Mouse (Mus musculus) intestine, embryonic 16.5 days (tissue): ENCODE data around the gene Rbck1. TPM values are rescaled to one million over a fixed set of nuclear protein-coding genes. Genes with fewer than 3 reads are reported as not detected.

Source experiments
- ATAC-seq: fragments of 200-750 bp; cut with Nextera tagmentation; 2 replicates; pipeline ENCODE4 v1.8.0; 2017; ENCODE audit warnings: moderate TSS enrichment, moderate library complexity
- H3K27ac ChIP-seq: fragments of 300-500 bp; sonication (generic); 2 replicates; pipeline ENCODE4 v1.5.1; 2014; ENCODE audit warnings: mild to moderate bottlenecking, low read length
- H3K27me3 ChIP-seq: fragments of 300-500 bp; sonication (generic); replicated peaks from 2 replicates; pipeline ENCODE4 v1.6.1; 2014; ENCODE audit warnings: low read length, control low read depth, mixed read lengths; ENCODE audit not compliant: control insufficient read depth, insufficient read depth
- H3K36me3 ChIP-seq: fragments of 300-500 bp; sonication (generic); 2 replicates; pipeline ENCODE4 v1.6.1; 2014; ENCODE audit warnings: low read length, control low read depth; ENCODE audit not compliant: control insufficient read depth, insufficient read depth
- H3K4me1 ChIP-seq: fragments of 300-500 bp; sonication (generic); 2 replicates; pipeline ENCODE4 v1.6.1; 2014; ENCODE audit warnings: low read length, control low read depth, mixed read lengths; ENCODE audit not compliant: control insufficient read depth, insufficient read depth
- H3K4me2 ChIP-seq: fragments of 300-500 bp; sonication (generic); 2 replicates; pipeline ENCODE4 v1.6.1; 2014; ENCODE audit warnings: low read depth, low read length, control low read depth
- H3K4me3 ChIP-seq: fragments of 300-500 bp; sonication (generic); 2 replicates; pipeline ENCODE4 v1.5.1; 2014; ENCODE audit warnings: mild to moderate bottlenecking, low read length
- H3K9ac ChIP-seq: fragments of 300-500 bp; sonication (generic); 2 replicates; pipeline ENCODE4 v1.6.1; 2014; ENCODE audit warnings: low read depth, low read length
- H3K9me3 ChIP-seq: fragments of 300-500 bp; sonication (generic); 2 replicates; pipeline ENCODE4 v1.6.1; 2016; ENCODE audit warnings: low read length, control low read depth; ENCODE audit not compliant: control insufficient read depth
- WGBS: fragments of 180-500 bp; shearing (Covaris S2); extraction: QIAGEN DNeasy Blood & Tissue Kit; methylation state at CpG from one replicate; pipeline ENCODE4 v1.1.7; 2014; 5-methylcytosine and 5-hydroxymethylcytosine counted together
- polyA plus RNA-seq: library from polyadenylated mRNA; unstranded; fragments of >200 nt; fragmentation: Nextera tagmentation; extraction: Ambion mirVana; gene quantifications from 2 replicates; pipeline ENCODE4 v1.2.1, GENCODE M21; 2015

Rbck1 gene
- polyA plus RNA-seq, 1 experiment from 2014 or later: 82.5 TPM

GRCm38 (mm10) chr2:152322198-152322597, 10.3 kb downstream of the Rbck1 start:
- Histone ChIP-seq H3K4me2 (no peak overlapping the region), H3K4me1 (no peaks in the 10 kb centered on the region), H3K9ac (no peak overlapping the region), H3K4me3 (no peak overlapping the region), H3K9me3 (no peaks in the 10 kb centered on the region), H3K27me3 (no peaks in the 10 kb centered on the region), H3K27ac (no peak overlapping the region), H3K36me3 (peaks cover 34% of the 10 kb centered on the region)
- WGBS: 94% methylated on average over 5 of the region's 6 CpGs
- ATAC-seq: no peak

GRCm38 (mm10) chr2:152321558-152321957, 10.9 kb downstream of the Rbck1 start:
- Histone ChIP-seq H3K27ac (no peak overlapping the region), H3K9me3 (no peaks in the 10 kb centered on the region), H3K27me3 (no peaks in the 10 kb centered on the region), H3K9ac (no peak overlapping the region), H3K4me2 (no peak overlapping the region), H3K4me1 (no peaks in the 10 kb centered on the region), H3K4me3 (no peak overlapping the region), H3K36me3 (peaks cover 37% of the 10 kb centered on the region)
- 79% methylated on average over 5 of the region's 5 CpGs for WGBS
- peak; percentile 44; the same call in 1 of the 2 replicates for ATAC-seq

GRCm38 (mm10) chr2:152317054-152317453, 15.4 kb downstream of the Rbck1 start:
- ATAC-seq: no peak
- no peaks in the 10 kb centered on the region for H3K27me3 ChIP-seq
- no peaks in the 10 kb centered on the region for H3K9me3 ChIP-seq
- peaks cover 30% of the 10 kb centered on the region for H3K36me3 ChIP-seq
- no peaks in the 10 kb centered on the region for H3K4me1 ChIP-seq
- no peak overlapping the region for H3K27ac ChIP-seq
- 85% methylated on average over 6 of the region's 6 CpGs for WGBS
- no peak overlapping the region for H3K4me3 ChIP-seq
- H3K4me2 ChIP-seq: no peak overlapping the region
- no peak overlapping the region for H3K9ac ChIP-seq

- Histone ChIP-seq H3K4me3 (no peak overlapping the region), H3K36me3 (peaks cover 42% of the 10 kb centered on the region), H3K9me3 (no peaks in the 10 kb centered on the region), H3K9ac (no peak overlapping the region), H3K27me3 (no peaks in the 10 kb centered on the region), H3K27ac (no peak overlapping the region), H3K4me1 (no peaks in the 10 kb centered on the region), H3K4me2 (no peak overlapping the region)
- ATAC-seq: no peak
- WGBS: 89% methylated on average over 6 of the region's 6 CpGs
Measured at GRCm38 (mm10) chr2:152313926-152314325, 18.5 kb downstream of the Rbck1 start.

- WGBS: 76% methylated on average over 7 of the region's 7 CpGs
- H3K36me3 ChIP-seq: peaks cover 40% of the 10 kb centered on the region
Measured at GRCm38 (mm10) chr2:152312996-152313395, 19.5 kb downstream of the Rbck1 start.

GRCm38 (mm10) chr2:152307186-152307585, 25.3 kb downstream of the Rbck1 start:
- H3K36me3 ChIP-seq: peaks cover 34% of the 10 kb centered on the region
- no peak overlapping the region for H3K9ac ChIP-seq
- no peak overlapping the region for H3K27ac ChIP-seq
- H3K9me3 ChIP-seq: no peaks in the 10 kb centered on the region
- 90% methylated on average over 3 of the region's 3 CpGs for WGBS
- ATAC-seq: no peak
- H3K4me3 ChIP-seq: no peak overlapping the region
- H3K4me2 ChIP-seq: no peak overlapping the region
- H3K4me1 ChIP-seq: no peaks in the 10 kb centered on the region; the same call in 1 of the 2 replicates
- H3K27me3 ChIP-seq: no peaks in the 10 kb centered on the region

More at GRCm38 (mm10) chr2:152312996-152313395, 19.5 kb downstream of the Rbck1 start:
- H3K4me1 ChIP-seq: no peaks in the 10 kb centered on the region
- H3K9ac ChIP-seq: no peak overlapping the region
- no peak overlapping the region for H3K4me3 ChIP-seq
- no peak overlapping the region for H3K27ac ChIP-seq
- no peaks in the 10 kb centered on the region for H3K27me3 ChIP-seq
- ATAC-seq: 0 out of 2 replicates have a peak, but pooled peaks have one; percentile 24
- H3K4me2 ChIP-seq: no peak overlapping the region
- H3K9me3 ChIP-seq: no peaks in the 10 kb centered on the region

GRCm38 (mm10) chr2:152305480-152305879, 27.0 kb downstream of the Rbck1 start:
- H3K36me3 ChIP-seq: peaks cover 27% of the 10 kb centered on the region
- H3K27me3 ChIP-seq: no peaks in the 10 kb centered on the region
- no peak for ATAC-seq
- H3K9me3 ChIP-seq: no peaks in the 10 kb centered on the region
- H3K4me3 ChIP-seq: no peak overlapping the region
- H3K9ac ChIP-seq: no peak overlapping the region
- 93% methylated on average over 6 of the region's 6 CpGs for WGBS
- H3K27ac ChIP-seq: no peak overlapping the region
- H3K4me2 ChIP-seq: no peak overlapping the region
- no peaks in the 10 kb centered on the region; the same call in 1 of the 2 replicates for H3K4me1 ChIP-seq

- Histone ChIP-seq H3K4me2 (no peak overlapping the region), H3K4me3 (no peak overlapping the region), H3K9ac (no peak overlapping the region), H3K9me3 (no peaks in the 10 kb centered on the region), H3K4me1 (no peaks in the 10 kb centered on the region; the same call in 1 of the 2 replicates), H3K36me3 (peaks cover 18% of the 10 kb centered on the region), H3K27me3 (no peaks in the 10 kb centered on the region), H3K27ac (no peak overlapping the region)
- ATAC-seq: no peak
- 59% methylated on average over 5 of the region's 5 CpGs for WGBS
Measured at GRCm38 (mm10) chr2:152303781-152304180, 28.7 kb downstream of the Rbck1 start.

GRCm38 (mm10) chr2:152302862-152303261, 29.6 kb downstream of the Rbck1 start:
- H3K27ac ChIP-seq: no peak overlapping the region
- peaks cover 11% of the 10 kb centered on the region; the same call in 1 of the 2 replicates for H3K36me3 ChIP-seq
- WGBS: 80% methylated on average over 2 of the region's 2 CpGs

GRCm38 (mm10) chr2:152294541-152294940, 37.9 kb downstream of the Rbck1 start:
- H3K9me3 ChIP-seq: no peaks in the 10 kb centered on the region
- ATAC-seq: no peak
- H3K27ac ChIP-seq: peak overlapping the region; percentile 85; the same call in 1 of the 2 replicates
- peak overlapping the region; percentile 97 for H3K4me3 ChIP-seq
- peaks cover 16% of the 10 kb centered on the region for H3K4me1 ChIP-seq
- no peaks in the 10 kb centered on the region for H3K36me3 ChIP-seq
- no peaks in the 10 kb centered on the region for H3K27me3 ChIP-seq
- WGBS: 32% methylated on average over 5 of the region's 5 CpGs
- peak overlapping the region; percentile 79 for H3K4me2 ChIP-seq
- H3K9ac ChIP-seq: peak overlapping the region; percentile 96

More at GRCm38 (mm10) chr2:152302862-152303261, 29.6 kb downstream of the Rbck1 start:
- Histone ChIP-seq H3K4me2 (no peak overlapping the region), H3K9ac (no peak overlapping the region), H3K27me3 (no peaks in the 10 kb centered on the region), H3K4me3 (no peak overlapping the region), H3K9me3 (no peaks in the 10 kb centered on the region), H3K4me1 (no peaks in the 10 kb centered on the region; the same call in 1 of the 2 replicates)
- ATAC-seq: no peak
